Mouse (Mus musculus): ENCODE measurements at regions not wholly inside any gene's neighbourhood (a gene's known extent, or its start where the extent isn't known, plus 50 kb on each side); places are given as distances from the start of the nearest gene placed in this dataset.

DNA sequence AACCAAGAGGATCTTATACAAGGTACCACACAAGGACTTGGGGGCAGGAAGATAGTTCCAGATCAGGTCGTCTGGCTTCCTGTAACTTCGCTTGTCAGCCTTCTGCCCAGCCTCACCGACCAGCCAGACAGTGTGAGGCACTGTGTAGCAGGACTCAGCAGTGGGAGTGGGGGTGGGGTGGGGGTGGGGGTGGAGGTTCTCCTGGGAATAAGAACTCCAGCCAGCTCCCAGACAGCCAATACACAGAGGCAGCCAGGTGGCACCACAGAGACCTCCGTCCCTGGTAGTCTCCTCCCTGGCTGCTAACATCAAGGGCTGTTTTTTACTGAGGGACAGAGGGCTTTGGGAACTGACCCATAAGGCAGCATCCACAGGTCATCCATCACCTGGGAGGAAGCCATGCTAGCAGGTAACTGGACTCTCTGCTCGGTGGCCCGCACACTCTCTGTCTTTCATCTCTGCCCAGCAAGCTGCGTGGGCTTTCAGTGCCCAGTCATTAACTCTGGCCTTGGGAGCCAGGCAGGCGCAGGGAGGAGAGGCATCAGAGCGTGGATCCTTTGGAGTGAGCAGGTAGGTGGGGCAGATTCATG is 60.3 kb upstream of the Wnt4 start:
- DNase-seq (ENCODE audit: low spot score) = no peak

DNA sequence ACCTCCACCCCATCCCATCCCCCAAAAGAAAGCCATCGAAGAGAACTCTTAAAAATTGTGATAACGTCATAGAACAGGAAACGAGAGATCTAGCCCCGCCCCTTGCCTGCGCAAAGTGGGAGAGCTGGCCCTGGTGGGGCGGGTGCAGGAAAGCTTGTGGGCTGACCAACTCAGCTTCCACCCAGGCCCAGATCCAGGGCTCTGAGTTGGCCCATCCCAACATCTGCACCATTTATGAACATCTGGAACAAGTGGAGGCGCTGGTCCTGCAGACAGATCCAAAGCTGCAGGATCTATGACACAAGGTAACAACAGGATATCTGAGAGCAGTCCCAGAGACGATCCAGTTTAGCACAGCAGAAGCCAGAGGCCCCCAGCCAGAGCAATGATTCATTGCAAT is 62.7 kb upstream of the Wnt4 start:
- no peak for DNase-seq (ENCODE audit: low spot score)

DNA sequence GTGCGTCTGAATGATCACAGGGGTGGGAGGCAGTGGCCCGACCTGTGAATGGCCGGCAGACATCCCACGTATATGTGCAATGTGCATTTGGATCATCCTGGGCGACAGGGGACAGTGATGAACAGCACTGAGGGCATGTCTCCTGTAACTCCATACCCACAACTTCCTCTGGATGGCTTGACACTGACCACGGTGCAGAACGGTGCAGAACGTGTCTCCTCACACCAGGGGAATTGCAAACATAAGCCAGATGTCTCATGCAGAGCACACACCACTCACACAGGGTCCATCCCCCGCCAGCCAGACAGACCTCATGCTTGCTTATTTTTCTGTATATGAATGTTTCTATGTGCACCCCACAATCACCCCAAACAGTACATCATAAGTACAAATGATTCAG is 64.4 kb upstream of the Wnt4 start:
- no peak for DNase-seq (ENCODE audit: low spot score)

DNA sequence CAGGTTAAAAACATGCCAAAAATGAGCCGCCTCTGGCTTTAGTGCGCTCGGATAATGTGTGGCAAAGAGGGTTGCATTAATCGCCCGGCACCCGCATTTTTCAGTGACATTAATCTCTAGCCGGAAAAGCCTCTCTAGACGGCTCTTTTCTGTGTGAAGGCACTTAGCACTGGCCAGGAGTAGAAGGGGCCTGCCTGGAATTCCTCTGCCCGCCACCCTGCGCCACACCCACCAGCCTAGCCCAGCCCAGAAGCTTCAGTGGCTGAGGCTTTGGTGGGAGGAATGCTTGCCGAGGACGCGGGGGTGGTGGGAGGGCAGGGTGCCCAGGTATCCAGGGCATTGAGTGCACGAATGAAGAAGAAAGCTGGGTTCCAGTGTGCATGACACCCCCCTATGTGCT is 65.2 kb upstream of the Wnt4 start:
- no peak for DNase-seq (ENCODE audit: low spot score)

DNA sequence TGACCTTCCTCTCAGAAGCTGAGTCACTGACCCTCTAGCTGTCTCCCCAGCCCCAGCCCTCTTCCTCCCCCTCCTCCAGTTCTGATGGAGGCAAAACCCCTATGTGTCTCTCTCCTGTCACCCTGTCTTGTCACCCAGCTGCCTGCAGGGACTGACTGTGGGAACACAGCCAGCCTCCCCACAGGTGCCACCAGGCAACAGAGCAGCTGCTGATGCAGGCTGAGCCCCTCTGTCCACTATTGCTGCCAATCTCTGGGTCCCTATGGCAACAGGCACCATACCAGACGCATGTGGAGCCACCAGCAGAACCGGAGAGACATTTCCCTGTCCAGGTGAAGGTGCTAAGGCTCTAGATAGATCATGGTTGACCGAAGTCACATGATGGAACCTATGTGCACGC is 66.0 kb upstream of the Wnt4 start:
- no peak for DNase-seq (ENCODE audit: low spot score)

DNA sequence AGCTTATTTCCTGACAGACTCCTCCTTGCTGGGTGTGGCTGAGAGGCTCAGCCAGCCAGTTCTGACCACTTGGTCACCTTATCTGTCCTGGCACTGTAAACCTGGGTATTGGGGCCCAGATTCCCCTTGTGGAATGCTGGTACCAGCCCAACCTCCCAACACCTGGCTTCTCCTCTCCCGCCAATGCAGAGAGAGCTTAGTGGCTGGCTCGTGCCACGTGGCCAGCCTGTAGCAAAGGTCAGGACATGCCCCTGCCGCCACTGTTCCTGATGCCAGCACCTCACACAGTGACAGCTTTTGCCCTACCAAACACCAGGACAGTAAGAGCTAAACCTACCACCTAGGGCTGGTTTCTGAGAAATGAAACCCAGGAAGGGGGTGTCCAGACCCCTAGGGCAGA is 66.8 kb upstream of the Wnt4 start:
- DNase-seq (ENCODE audit: low spot score) = no peak

DNA sequence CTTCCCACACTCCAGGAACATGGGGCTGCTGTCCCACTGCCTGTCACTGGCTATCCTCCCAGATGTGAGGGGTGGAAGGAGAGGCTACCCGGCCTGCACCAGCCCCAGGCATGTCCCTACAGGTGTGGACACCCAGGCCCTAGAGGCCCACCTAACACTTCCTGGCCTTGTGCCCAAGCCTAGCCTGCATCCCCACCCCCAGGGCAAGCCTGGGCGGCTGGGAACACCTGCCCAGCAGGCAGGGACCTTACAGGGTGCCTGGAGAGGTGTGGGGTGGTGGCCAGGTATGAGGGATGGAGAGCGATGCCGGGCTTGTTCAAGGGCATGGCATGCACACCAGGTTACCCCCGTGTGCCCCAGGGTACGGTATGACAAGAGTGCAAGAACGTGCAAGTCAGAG is 76.3 kb upstream of the Wnt4 start:
- no peak for DNase-seq (ENCODE audit: low spot score)

DNA sequence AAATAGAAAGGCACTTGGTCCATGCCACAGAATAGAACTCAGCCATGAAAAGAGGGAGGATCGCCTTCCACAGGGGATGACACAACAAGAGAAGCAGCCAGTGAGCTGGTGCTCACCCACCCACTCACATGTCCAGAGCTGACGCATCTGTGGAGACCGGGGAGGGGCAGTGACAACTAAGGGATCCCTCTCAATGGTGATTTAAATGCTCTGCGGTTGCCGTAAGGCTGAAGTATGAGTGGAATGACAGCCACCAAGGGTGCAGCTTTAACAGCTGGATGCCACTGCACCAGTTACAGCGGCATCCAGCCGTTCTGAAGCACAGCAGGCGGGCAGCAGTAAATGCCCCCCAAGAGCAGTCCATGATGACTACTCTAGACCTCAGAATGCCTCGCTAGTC is 76.9 kb upstream of the Wnt4 start:
- no peak for DNase-seq (ENCODE audit: low spot score)

DNA sequence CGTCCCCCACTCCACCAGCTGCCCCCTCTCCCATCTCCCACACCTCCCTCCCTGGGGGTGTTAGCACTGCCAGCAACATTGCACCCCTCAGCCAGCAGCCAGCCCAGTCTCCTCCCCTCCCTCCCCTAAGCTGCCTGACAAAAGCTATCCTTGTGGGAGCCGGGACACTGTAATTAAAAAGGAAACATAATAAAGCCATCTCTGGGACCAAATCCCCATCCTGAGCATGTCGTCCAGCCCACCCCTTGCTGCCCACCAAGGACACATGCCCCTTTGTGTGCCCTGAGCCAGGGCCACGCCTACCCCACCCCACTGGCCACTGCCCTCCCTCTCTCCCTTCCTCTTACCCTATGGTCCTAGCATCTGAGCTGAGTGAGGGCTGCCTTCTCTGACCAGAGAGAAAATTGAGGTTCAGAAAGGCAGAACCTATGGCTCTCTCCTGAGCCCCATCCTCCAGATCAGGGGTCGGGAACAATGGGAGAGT is 80.8 kb upstream of the Wnt4 start:
- no peak for DNase-seq (ENCODE audit: low spot score)

DNA sequence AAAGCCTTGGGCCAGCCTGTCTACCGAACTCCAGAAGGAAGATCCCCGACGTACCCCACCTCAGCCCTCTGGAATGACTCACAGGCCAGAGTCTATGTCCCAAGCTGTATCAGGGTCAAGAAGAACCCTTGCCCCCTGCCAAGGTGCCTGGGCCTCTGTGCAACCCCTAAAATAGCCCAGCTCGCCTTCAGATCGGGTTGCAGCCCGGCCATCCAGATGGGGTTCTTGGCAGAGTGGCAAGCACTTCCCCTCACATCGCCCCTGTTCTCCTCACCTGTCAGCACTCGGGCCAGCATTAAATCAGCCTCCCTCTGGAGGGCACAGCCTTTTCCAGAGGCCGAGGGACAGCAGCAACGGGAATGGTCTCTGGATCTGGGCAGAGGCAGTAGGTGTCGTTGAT is 83.2 kb upstream of the Wnt4 start:
- no peak for DNase-seq (ENCODE audit: low spot score)

DNA sequence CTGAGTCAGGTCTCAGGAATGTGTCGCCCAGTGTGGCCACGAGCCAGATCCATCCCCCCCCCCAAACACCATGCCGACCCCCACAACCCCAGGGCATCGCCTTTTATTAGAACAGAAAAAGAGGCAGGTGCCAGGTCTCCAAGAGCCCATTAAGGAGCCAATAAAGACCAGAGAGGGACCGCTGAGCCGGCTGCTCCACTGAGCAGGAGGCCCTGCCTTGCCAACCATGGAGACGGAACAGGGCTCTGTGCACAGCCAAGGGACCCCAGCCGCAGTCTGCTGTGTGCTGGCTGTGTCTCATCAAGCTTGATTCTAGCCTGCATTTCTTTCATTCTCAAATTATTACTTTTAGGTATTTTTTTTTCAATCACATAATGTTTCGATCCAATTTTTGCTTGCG is 86.7 kb upstream of the Wnt4 start:
- no peak for DNase-seq (ENCODE audit: low spot score)

DNA sequence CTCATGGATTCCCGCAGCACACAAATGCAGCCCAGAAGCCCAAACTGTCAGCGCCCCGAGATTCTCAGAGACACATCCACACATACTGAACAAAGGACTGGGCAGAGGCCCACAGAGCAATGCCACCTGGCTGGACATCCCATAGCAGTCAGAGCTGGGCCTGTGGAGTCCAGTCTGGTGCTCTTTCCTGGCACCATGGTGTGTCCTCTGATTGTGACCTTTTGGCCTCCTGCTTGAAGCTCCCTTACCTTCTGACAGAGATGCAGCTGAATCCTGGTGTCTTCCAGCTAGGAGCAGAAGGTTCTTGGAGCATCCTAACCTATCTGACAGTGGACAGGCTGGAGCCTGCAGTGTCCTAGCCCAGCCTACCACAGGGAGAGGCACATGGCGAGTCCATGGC is 87.5 kb upstream of the Wnt4 start:
- no peak for DNase-seq (ENCODE audit: low spot score)

DNA sequence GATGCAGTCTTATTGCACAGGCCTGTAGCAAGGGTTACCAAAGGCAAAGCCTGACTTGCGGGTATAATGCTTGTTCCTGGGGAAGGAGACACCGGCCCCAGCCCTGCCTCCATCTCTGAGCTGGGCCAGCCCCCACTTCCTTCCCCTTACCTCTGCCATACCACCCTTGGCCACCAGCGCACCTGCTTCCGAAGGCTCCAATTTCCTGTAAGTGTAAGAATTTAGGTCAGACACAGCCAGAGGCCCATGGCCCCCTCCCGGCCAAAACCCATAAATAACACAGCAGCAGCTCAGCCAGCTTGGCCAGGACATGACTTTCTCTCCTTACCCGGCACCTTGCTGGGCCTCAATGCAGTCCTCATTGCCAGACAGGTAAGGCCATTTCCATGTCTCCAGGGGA is 88.2 kb upstream of the Wnt4 start:
- DNase-seq (ENCODE audit: low spot score) = no peak

DNA sequence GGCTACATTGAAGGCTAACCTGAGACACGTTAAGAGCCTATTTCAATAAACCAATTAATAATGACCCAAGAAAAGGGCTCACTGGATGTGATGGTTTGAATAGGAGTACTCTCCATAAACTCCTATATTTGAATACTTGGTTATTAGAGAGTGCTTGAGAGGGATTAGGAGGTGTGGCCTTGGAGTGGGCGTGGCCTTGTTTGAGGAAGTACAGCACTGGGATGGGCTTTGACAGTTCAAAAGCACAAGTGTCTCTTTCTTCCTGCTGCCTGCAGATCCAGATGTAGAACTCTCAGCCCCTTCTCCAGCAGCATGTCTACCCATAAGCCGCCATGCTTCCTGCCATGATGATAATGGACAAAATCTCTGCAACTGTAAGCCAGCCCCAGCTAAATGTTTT is 89.7 kb upstream of the Wnt4 start:
- DNase-seq (ENCODE audit: low spot score) = no peak

DNA sequence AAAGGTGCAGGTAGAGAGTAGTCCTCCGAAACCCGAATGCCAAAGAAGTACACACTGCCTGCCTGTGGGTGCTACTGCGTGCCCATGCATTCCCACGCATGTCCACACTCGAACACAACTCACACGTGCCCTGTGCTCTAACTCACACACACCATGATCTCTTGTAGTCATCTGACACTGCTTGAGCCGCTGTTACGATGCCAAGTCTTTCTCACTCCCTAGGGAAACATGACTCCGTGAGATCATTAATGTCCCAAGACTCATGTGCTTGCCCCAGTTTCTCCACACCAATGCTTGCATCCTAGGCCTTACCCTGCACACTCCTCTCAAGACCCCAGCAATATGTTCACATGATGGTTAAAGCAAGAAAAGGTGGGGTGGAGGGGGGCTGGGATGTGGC is 90.2 kb upstream of the Wnt4 start:
- DNase-seq (ENCODE audit: low spot score) = no peak

DNA sequence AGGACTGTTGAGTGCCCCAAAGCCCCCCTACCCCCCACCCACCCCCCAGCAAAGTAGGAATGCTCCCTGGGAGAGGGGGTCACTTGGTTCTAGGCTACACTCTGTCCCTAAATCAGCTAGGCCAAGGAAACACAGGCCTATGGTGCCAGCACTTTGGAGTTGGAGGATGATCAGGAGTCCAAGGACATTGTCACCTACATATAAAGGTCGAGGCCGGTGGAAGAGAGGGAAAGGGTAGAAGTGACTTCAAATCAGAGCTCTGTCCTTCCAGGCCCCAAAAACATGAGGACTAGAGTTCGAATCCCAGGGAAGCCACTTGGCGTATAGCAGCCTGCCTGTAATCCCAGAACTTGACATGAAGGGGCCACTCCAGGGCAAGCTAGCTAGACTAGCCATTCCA is 92.3 kb upstream of the Wnt4 start:
- no peak for DNase-seq (ENCODE audit: low spot score)

DNA sequence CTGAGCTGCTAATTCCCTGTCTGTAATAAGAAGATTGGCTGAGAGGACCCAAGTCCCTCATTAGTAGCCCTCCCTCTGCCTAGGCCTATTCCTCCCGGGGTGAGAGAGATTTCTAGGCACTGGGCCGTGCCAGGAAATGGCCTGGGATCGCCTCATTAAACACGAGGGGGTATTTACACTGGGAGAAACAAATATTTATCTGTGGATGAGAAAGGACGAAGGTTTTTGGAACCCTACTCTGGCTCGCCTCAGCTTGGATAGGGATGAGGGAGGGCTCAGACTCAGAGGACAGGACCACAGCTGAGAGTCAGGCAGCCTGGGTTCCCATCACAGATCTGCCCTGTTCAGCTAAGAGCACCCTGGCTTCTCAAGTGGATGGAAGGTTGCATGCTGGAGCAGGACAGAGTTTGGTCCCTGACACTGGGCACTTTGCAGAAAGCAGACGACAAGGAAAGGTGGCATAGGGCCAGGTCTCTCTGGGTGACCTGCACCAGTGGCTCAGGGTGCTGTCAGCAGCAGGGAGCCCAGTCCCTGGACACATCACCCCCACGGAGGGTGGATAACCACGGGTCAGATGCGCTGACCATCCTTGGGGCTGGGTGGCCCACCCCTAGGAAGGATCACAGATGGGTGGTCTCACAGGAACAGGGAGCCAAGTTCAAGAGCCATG is 94.0 kb upstream of the Wnt4 start:
- no peak for DNase-seq (ENCODE audit: low spot score)

DNA sequence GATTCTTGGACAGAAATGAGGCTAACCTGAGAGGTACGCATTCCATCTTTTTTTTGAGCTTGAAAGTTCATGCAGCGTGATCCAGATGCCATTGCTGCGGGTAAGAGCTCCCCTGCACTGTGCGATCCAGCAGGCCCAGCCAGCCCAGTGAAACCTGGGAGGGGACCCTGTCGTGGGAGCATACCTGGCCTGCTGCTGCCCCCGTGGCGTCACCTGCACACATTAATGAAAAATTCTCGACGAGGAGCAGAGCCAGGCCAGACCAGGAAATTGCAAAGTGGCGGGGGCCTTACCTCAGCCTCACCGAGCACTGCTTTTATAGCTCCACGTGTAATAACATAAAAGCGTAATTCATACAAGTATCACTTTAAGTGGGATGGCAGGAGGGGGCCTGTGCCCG is 94.7 kb upstream of the Wnt4 start:
- DNase-seq (ENCODE audit: low spot score) = no peak

DNA sequence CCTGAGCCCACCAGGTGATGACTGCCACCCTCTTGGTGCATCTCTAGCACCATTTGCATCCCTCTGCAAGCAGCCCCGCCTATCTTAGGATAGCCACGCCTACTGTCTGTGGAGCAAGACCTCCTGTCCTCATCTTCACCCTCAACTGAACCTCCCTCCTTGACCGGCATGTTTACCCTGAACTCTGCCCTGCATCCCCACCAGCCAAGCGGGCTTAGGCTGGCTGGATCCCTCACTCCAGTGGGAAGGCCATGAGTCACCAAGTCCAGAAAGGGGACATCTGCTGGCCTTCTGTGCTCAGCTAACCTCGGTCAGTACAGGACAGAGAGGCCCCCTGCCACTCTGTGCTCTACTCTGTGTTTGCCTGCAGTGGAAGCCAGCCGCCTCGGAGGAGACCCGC is 96.0 kb upstream of the Wnt4 start:
- no peak for DNase-seq (ENCODE audit: low spot score)

DNA sequence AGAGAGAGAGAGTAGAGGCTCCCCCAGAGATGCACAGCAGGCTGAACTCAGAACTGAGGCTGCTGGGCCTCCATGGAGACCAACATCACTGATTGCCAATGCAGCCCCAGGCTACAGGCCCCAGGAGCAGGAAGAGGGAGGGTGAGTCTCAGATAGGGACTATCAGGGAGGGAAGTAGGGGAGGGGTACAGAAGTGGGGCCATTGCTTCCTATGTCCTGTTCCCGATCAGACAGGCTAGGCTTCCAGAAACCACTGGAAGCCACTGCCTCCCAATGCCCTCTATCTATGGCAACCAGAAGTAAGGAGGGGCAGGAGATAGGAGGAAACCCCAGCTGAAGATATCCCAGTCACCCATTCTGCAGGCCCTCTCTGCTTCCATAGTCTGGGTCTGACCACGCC is 97.2 kb upstream of the Wnt4 start:
- DNase-seq (ENCODE audit: low spot score) = no peak

DNA sequence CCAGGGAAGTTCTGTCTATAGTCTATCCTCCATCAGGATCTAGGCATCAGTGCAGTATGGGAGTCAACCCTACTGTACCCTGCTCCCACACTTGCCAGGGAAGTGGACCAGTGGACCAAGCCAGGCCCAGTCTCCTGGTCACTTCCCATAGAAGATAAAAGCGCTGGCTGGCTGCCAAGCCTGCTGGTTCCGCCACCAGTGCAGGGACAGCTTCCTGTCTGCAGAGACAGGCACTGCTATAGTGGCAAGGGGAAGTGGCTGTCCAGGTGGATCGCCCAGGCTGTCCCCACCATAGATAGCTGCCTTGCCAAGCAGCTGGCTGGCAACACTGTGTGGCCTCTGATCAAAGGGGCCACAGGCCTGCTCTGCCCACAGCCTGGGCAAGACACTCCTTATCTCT is 98.5 kb upstream of the Wnt4 start:
- no peak for DNase-seq (ENCODE audit: low spot score)

DNA sequence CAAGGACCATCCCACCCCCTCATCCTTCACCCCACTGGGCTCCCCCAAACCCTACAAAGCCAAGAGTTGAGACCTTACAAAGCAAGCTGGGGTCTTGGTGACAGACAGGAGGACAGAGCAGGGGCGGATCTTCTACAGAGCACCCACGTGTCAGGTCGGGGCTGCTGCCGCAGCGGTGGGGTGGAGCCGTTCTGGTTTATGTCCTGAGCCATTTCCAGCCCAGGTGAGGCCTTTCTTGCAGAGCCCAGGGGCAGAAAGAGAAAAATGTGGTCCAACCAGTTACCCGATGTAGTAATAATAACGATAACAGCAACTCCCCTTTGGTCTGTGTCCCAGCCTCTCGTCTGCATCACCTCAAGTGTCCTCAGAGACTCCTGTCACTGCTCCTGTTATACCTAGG is 112.4 kb upstream of the Wnt4 start:
- no peak for DNase-seq (ENCODE audit: low spot score)

DNA sequence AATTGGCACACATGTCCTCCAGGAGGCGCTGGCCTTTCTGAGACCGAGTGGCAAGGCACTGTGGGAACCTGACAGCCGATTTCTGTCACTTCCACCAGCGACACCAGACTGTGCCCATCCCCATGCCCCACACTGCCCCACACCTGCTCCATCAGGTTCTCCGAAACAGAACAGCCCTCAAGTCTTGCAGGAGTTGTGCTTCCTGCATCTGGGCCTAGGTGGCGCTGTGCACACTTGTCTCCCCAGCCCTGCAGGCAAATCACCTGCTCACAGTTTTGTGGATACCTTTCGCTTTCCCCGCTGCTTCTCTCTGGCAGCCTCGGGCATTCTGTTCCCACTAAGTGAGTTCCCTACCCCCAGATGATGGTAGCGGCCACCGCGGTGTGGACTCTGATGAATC is 112.9 kb upstream of the Wnt4 start:
- peak; percentile 68 for DNase-seq (ENCODE audit: low spot score)

DNA sequence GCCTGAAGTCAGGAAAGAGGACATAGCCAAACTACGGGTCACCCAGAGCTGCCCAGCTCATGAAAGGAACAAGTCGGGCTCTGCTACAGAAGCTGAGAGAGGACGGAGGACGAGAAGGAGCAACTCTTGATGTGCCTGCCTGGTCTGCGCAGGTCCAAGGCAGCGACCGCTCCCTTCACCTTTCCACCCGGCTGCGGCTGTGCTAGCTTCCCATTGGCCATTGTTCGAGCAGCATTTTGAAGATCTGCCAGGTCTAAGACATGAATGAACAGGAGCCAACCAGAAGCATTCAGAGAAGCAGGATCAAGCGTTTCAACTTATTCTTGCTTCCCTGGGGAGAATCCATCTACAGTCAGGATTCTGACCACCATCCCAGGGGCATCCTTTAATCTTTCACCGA is 113.3 kb upstream of the Wnt4 start:
- no peak for DNase-seq (ENCODE audit: low spot score)

DNA sequence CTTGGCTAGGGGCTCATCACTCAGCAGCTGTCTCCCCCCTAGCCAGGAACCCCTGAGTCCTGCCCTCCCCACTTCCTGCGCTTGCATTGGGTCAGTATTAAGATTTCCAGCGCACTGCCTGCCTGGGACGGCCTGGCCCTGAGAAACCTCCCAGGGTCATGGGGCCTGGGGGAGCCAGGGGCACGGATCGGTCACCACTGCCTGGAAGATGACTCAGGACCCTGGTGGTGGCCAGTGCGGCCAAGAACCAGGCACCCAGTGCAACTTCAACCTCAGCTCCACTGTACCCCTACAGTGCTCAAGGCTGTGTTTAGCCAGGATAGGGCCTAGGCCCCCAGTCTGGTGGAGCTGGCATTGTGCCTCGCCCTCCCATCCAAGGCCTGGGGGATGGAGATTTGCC is 111.9 kb upstream of the Zbtb40 start:
- DNase-seq (ENCODE audit: low spot score) = no peak
